Mouse (Mus musculus): ENCODE results near the gene Gm9837. TPM values are rescaled to one million over a fixed set of nuclear protein-coding genes. Genes with fewer than 3 reads are reported as not detected.

Gm9837 gene
- polyA plus RNA-seq, 1 experiment from 2014 or later = not detected

DNA sequence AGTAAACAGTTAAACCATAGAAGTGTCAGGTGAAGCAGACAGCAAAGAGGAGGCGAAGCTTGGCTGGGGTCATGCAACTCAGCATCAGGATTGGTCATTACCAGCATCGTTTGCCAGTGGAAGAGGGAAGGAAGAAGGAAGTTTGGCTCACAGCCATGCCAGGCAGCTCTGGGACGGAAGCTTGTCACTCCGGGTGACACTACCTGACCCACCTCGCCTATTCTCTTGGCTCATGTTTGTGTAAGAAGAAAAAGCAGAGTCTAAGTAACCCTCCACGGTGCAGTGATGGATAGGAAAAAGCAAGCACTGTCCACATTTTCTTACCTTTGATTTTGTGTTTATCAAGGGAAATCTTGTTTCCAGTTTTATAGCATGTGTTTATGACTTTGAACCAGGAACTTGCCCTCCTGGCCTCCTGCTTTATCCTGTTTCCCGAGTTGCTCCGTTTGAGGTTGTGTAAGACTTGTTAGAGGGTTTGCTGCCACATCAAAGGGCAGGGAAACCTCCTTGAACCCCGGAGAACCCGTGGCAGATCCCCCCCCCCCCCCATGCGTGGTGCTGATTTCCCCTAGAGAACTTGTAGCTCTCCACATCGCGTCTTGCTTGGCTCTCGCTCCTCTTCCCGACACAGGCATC is 20.1 kb downstream of the Gm9837 start:
- Histone ChIP-seq H3K36me3 (ENCODE audit: control insufficient read depth, insufficient read depth) (no peaks in the 10 kb centered on the region), H3K9ac (ENCODE audit: low read depth, low read length) (no peak overlapping the region), H3K4me3 (ENCODE audit: low read depth, low read length) (no peak overlapping the region), H3K9me3 (ENCODE audit: control insufficient read depth) (no peaks in the 10 kb centered on the region), H3K4me1 (replicated peaks; ENCODE audit: control insufficient read depth, insufficient read depth, low read length) (0 out of 2 replicates have a peak, but pooled peaks cover 4% of the 10 kb centered on the region), H3K27me3 (replicated peaks; ENCODE audit: control insufficient read depth, insufficient read depth, low read length) (no peaks in the 10 kb centered on the region), H3K4me2 (replicated peaks; ENCODE audit: low read depth) (0 out of 2 replicates have a peak overlapping the region, but pooled peaks have one; percentile 27), H3K27ac (ENCODE audit: low read depth, low read length) (peak overlapping the region; percentile 86)
- peak; percentile 82 for ATAC-seq
- TF ChIP-seq CTCF (IDR thresholded peaks at IDR 0.05; ENCODE audit: low read depth) = no peak
- 15% methylated on average over 15 of the region's 15 CpGs for WGBS

DNA sequence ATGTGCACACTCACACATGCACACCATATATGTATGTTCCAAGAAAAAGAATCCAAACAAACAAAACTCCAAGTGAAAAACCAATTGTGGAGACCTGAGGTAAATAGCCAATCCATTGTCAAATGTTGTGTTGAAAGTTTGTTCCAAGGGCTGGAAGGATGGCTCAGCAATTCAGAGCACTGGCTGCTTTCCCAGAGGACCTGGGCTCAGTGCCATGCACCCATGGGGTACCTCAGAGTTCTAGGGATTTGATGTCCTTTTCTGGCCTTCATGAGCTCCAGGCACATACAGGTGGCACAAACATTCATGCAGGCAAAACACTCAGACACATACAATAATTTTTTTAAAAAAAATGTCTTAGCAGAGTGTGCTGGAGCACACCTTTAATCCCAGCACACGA is 21.8 kb downstream of the Gm9837 start:
- no peaks in the 10 kb centered on the region for H3K9me3 ChIP-seq (ENCODE audit: control insufficient read depth)
- no peaks in the 10 kb centered on the region for H3K27me3 ChIP-seq (replicated peaks; ENCODE audit: control insufficient read depth, insufficient read depth, low read length)
- H3K4me2 ChIP-seq (replicated peaks; ENCODE audit: low read depth) = no peak overlapping the region
- ATAC-seq = no peak
- H3K36me3 ChIP-seq (ENCODE audit: control insufficient read depth, insufficient read depth) = no peaks in the 10 kb centered on the region
- H3K27ac ChIP-seq (ENCODE audit: low read depth, low read length) = no peak overlapping the region
- H3K9ac ChIP-seq (ENCODE audit: low read depth, low read length) = no peak overlapping the region
- 0 out of 2 replicates have a peak, but pooled peaks cover 4% of the 10 kb centered on the region for H3K4me1 ChIP-seq (replicated peaks; ENCODE audit: control insufficient read depth, insufficient read depth, low read length)
- no peak for TF ChIP-seq CTCF (IDR thresholded peaks at IDR 0.05; ENCODE audit: low read depth)
- H3K4me3 ChIP-seq (ENCODE audit: low read depth, low read length) = no peak overlapping the region
- WGBS = 76% methylated on average over 1 of the region's 1 CpGs

DNA sequence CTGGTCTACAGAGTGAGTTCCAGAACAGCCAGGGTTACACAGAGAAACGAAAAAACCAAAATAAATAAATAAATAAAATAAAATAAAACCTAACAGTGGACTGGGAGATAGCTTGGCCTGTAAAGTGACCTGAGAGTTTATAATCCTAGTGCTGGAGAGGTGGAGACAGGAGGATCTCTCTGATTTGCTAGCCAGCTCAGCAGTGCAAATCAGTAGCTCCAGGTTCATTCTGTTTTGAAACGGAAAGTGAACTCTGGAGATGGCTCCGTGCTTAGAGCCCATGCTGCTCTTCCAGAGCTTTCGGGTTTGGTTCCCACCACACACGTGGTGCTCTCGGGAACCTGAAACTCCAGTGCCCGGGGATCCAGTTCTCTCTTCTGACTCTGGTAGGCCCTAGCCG is 22.3 kb downstream of the Gm9837 start:
- H3K4me2 ChIP-seq (replicated peaks; ENCODE audit: low read depth) = no peak overlapping the region
- H3K4me1 ChIP-seq (replicated peaks; ENCODE audit: control insufficient read depth, insufficient read depth, low read length) = 0 out of 2 replicates have a peak, but pooled peaks cover 4% of the 10 kb centered on the region
- H3K27me3 ChIP-seq (replicated peaks; ENCODE audit: control insufficient read depth, insufficient read depth, low read length) = no peaks in the 10 kb centered on the region
- no peak overlapping the region for H3K9ac ChIP-seq (ENCODE audit: low read depth, low read length)
- no peak for ATAC-seq
- no peaks in the 10 kb centered on the region for H3K36me3 ChIP-seq (ENCODE audit: control insufficient read depth, insufficient read depth)
- WGBS = 88% methylated on average over 8 of the region's 8 CpGs
- TF ChIP-seq CTCF (IDR thresholded peaks at IDR 0.05; ENCODE audit: low read depth) = no peak
- H3K9me3 ChIP-seq (ENCODE audit: control insufficient read depth) = no peaks in the 10 kb centered on the region
- H3K27ac ChIP-seq (ENCODE audit: low read depth, low read length) = no peak overlapping the region
- no peak overlapping the region for H3K4me3 ChIP-seq (ENCODE audit: low read depth, low read length)

GRCm38 (mm10) chr11:53446183-53446582 is 24.1 kb downstream of the Gm9837 start:
- no peak for TF ChIP-seq CTCF (IDR thresholded peaks at IDR 0.05; ENCODE audit: low read depth)

DNA sequence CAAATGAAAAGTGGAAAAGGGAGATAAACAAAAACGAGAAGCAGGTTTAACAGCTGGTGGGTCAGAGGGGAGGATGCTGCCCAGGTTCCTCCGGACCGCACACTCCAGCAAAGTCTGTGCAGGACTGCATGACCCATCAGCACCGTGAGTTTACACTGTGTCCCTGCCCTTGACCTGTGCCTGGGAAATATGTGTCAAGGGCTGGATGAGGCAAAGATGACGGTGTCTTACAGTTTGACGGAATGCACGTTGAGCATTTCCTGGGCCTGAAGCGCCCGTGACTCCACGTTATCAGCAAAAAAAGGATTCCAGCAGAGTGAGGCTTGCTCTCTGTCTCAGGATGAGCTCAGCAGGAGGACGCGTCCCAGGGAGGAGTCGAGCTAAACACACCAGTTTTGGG is 24.7 kb downstream of the Gm9837 start:
- Histone ChIP-seq H3K9me3 (ENCODE audit: control insufficient read depth) (no peaks in the 10 kb centered on the region), H3K9ac (ENCODE audit: low read depth, low read length) (no peak overlapping the region), H3K4me2 (replicated peaks; ENCODE audit: low read depth) (no peak overlapping the region), H3K27me3 (replicated peaks; ENCODE audit: control insufficient read depth, insufficient read depth, low read length) (no peaks in the 10 kb centered on the region), H3K27ac (ENCODE audit: low read depth, low read length) (no peak overlapping the region), H3K4me3 (ENCODE audit: low read depth, low read length) (no peak overlapping the region), H3K36me3 (ENCODE audit: control insufficient read depth, insufficient read depth) (no peaks in the 10 kb centered on the region), H3K4me1 (replicated peaks; ENCODE audit: control insufficient read depth, insufficient read depth, low read length) (no peaks in the 10 kb centered on the region)
- ATAC-seq = no peak
- WGBS = 76% methylated on average over 13 of the region's 13 CpGs
- no peak for TF ChIP-seq CTCF (IDR thresholded peaks at IDR 0.05; ENCODE audit: low read depth)

More at GRCm38 (mm10) chr11:53446183-53446582, 24.1 kb downstream of the Gm9837 start:
- 0 out of 2 replicates have a peak, but pooled peaks cover 3% of the 10 kb centered on the region for H3K4me1 ChIP-seq (replicated peaks; ENCODE audit: control insufficient read depth, insufficient read depth, low read length)
- H3K4me3 ChIP-seq (ENCODE audit: low read depth, low read length) = no peak overlapping the region
- no peaks in the 10 kb centered on the region for H3K27me3 ChIP-seq (replicated peaks; ENCODE audit: control insufficient read depth, insufficient read depth, low read length)
- WGBS = 72% methylated on average over 13 of the region's 13 CpGs
- H3K36me3 ChIP-seq (ENCODE audit: control insufficient read depth, insufficient read depth) = no peaks in the 10 kb centered on the region
- ATAC-seq = no peak
- no peaks in the 10 kb centered on the region for H3K9me3 ChIP-seq (ENCODE audit: control insufficient read depth)
- H3K27ac ChIP-seq (ENCODE audit: low read depth, low read length) = no peak overlapping the region
- H3K4me2 ChIP-seq (replicated peaks; ENCODE audit: low read depth) = no peak overlapping the region
- H3K9ac ChIP-seq (ENCODE audit: low read depth, low read length) = no peak overlapping the region

- H3K9me3 ChIP-seq (ENCODE audit: control insufficient read depth) = no peaks in the 10 kb centered on the region
- no peaks in the 10 kb centered on the region for H3K27me3 ChIP-seq (replicated peaks; ENCODE audit: control insufficient read depth, insufficient read depth, low read length)
- ATAC-seq = 0 out of 2 replicates have a peak, but pooled peaks have one; percentile 18
- 25% methylated on average over 6 of the region's 6 CpGs for WGBS
- H3K36me3 ChIP-seq (ENCODE audit: control insufficient read depth, insufficient read depth) = no peaks in the 10 kb centered on the region
- TF ChIP-seq CTCF (IDR thresholded peaks at IDR 0.05; ENCODE audit: low read depth) = peak; percentile 87
- H3K9ac ChIP-seq (ENCODE audit: low read depth, low read length) = no peak overlapping the region
- H3K27ac ChIP-seq (ENCODE audit: low read depth, low read length) = no peak overlapping the region
- H3K4me1 ChIP-seq (replicated peaks; ENCODE audit: control insufficient read depth, insufficient read depth, low read length) = no peaks in the 10 kb centered on the region
- H3K4me3 ChIP-seq (ENCODE audit: low read depth, low read length) = no peak overlapping the region
- no peak overlapping the region for H3K4me2 ChIP-seq (replicated peaks; ENCODE audit: low read depth)
Observed at GRCm38 (mm10) chr11:53443861-53444260, 26.4 kb downstream of the Gm9837 start.
